Mouse (Mus musculus) kidney, adult 10 weeks (tissue): ENCODE results near the gene Ube2n. TPM values are rescaled to one million over a fixed set of nuclear protein-coding genes. Genes with fewer than 3 reads are reported as not detected.

Source experiments
- polyA plus RNA-seq: library from polyadenylated mRNA; stranded (reverse); fragments of 350-450 nt; fragmentation: Illumina TruSeq; extraction: RNeasy Lipid Tissue Mini Kit (QIAGEN cat#74804); gene quantifications from one replicate; pipeline ENCODE4 v1.2.3, GENCODE M21; 2014; ENCODE audit warnings: low read depth, low replicate concordance

The Ube2n gene
- 549 TPM for polyA plus RNA-seq

GRCm38 (mm10) chr10:95514656-95515292, at the start of gene Ube2n:
Ube2n (plus strand) TSS chr10:95515145.

GRCm38 (mm10) chr10:95501463-95502081, 13.4 kb upstream of the Ube2n start, which contains the start of gene Mrpl42:
Mrpl42 (minus strand) TSS chr10:95501940.

GRCm38 (mm10) chr10:95563851-95564845, 49.2 kb downstream of the Ube2n start, which contains the start of gene Nudt4:
Nudt4 (minus strand) TSS chr10:95564146.

Other genes starting within 250 kb of the Ube2n start
- gene Cradd, start 191.0 kb upstream of the Ube2n start, polyA plus RNA-seq: 11.7 TPM
- gene Socs2, start 98.0 kb upstream of the Ube2n start, polyA plus RNA-seq: 53.5 TPM
- gene Mrpl42, start 13.2 kb upstream of the Ube2n start, polyA plus RNA-seq: 324 TPM
- gene Nudt4, start 49.0 kb downstream of the Ube2n start, polyA plus RNA-seq: 1,346 TPM
- not detected for gene Anapc15-ps, start 158.3 kb downstream of the Ube2n start, polyA plus RNA-seq